Mouse (Mus musculus) forelimb bud, embryonic 11.5 days (tissue): ENCODE results near the gene Alox8.

ENCODE experiments used
- DNase-seq: peaks from one replicate; pipeline ENCODE4 v3.0.0-alpha.2; 2012; ENCODE audit warnings: low read depth, low spot score

The Alox8 gene

GRCm38 (mm10) chr11:69180120-69180519 lies 17.5 kb downstream of the Alox8 start:
- DNase-seq, result no peak

GRCm38 (mm10) chr11:69179512-69179911 lies 18.1 kb downstream of the Alox8 start:
- DNase-seq, result no peak

- DNase-seq, result no peak
Observed at GRCm38 (mm10) chr11:69178525-69178924, 19.1 kb downstream of the Alox8 start.

GRCm38 (mm10) chr11:69174722-69175121 lies 22.9 kb downstream of the Alox8 start:
- no peak for DNase-seq

GRCm38 (mm10) chr11:69172606-69173005 lies 25.0 kb downstream of the Alox8 start:
- DNase-seq, result no peak

GRCm38 (mm10) chr11:69171626-69172025 lies 26.0 kb downstream of the Alox8 start:
- DNase-seq, result peak; percentile 60

GRCm38 (mm10) chr11:69169313-69169712 lies 28.3 kb downstream of the Alox8 start:
- no peak for DNase-seq

- no peak for DNase-seq
Observed at GRCm38 (mm10) chr11:69156800-69157199, 40.8 kb downstream of the Alox8 start, which contains the start of gene Alox12b. Gene Alox12b, plus strand, starts transcription at chr11:69156989.

GRCm38 (mm10) chr11:69155351-69155750 lies 42.3 kb downstream of the Alox8 start:
- DNase-seq, result no peak

- no peak for DNase-seq
Observed at GRCm38 (mm10) chr11:69153831-69154230, 43.8 kb downstream of the Alox8 start.

- peak; percentile 41 for DNase-seq
Observed at GRCm38 (mm10) chr11:69151004-69151403, 46.6 kb downstream of the Alox8 start.

- peak; percentile 61 for DNase-seq
Observed at GRCm38 (mm10) chr11:69150444-69150843, 47.2 kb downstream of the Alox8 start.

- DNase-seq, result no peak
Observed at GRCm38 (mm10) chr11:69149728-69150127, 47.9 kb downstream of the Alox8 start.

GRCm38 (mm10) chr11:69148451-69148960 lies 49.1 kb downstream of the Alox8 start:
- no peak for DNase-seq

GRCm38 (mm10) chr11:69147546-69147945 lies 50.1 kb downstream of the Alox8 start:
- no peak for DNase-seq

GRCm38 (mm10) chr11:69135361-69135760 lies 62.3 kb downstream of the Alox8 start:
- DNase-seq, result no peak

- no peak for DNase-seq
Observed at GRCm38 (mm10) chr11:69134622-69134968, 63.0 kb downstream of the Alox8 start.
